Mouse (Mus musculus): Measurements from ENCODE around the gene Ndufb10.

GRCm38 (mm10) chr17:24715556-24715955, 8.7 kb downstream of the Ndufb10 start:
- TF ChIP-seq EP300 (IDR thresholded peaks at IDR 0.05; ENCODE audit: insufficient read depth, low read depth, low read length) (no peak), CTCF (IDR thresholded peaks at IDR 0.05) (no peak)
